Mouse (Mus musculus): Measurements from ENCODE around the gene Sox6.
A peak's percentile ranks its signal among the peaks of the same experiment; 100 is the strongest.
"Not testable (repeated sequence)": the region's sequence is repeated elsewhere in the genome, so short reads cannot be mapped to it uniquely, and the experiment has no call there.

Gene Sox6

GRCm38 (mm10) chr7:116038511-116038910 lies at the start of gene Sox6:
Gene Sox6 (minus strand): TSS chr7:116038796.
- DNase-seq (ENCODE audit: low spot score in 2 of 2), result no peak

DNA sequence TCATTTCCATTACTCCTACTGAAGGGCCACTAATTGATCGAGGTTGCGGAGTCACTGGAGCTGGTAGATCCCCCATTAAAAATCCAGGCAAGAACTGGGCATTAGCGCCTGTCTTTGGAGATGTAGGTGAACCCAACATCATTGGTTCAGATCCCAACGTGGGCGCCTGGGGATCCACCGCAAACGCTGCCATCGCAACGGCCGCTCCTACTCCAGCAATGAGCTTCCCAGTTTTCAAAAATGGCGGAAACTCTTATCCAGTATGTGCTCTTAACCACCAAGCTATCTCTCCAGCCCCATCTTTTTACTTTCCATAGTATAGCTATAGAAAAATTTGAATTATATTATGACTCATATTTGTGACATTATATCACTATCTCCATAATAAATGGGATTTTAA lies 45.8 kb upstream of the Sox6 start, which contains the start of gene Gm4353:
Gene Gm4353, minus strand, starts transcription at position 270 of the 400 bp plus-strand sequence.
- not testable (repeated sequence) for DNase-seq (ENCODE audit: low spot score in 2 of 2)

DNA sequence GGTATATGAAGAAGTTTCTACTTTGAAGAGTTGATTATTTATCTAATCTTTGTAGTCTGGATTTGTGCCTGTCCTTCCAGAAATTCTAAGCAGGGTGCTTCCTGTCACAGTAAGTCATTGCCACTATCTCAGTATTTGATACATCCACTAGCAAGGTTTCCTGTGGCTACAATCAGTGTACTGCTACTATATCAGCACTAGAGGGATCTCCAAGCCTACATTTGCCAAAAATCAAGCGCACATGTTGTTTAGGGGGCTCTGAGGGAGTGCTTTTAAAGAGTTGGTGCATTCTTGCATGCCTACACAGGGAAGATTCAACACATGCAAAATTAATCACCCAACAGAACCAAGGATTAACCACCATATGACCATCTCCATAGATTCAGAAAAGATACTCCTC lies 22.1 kb upstream of the Sox6 start:
- no peak for DNase-seq (ENCODE audit: low spot score in 2 of 2)

- DNase-seq (ENCODE audit: low spot score in 2 of 2), result no peak
These were observed 1.9 kb upstream of the Sox6 start for GRCm38 (mm10) chr7:116040470-116041019.

GRCm38 (mm10) chr7:116039538-116040466 lies 1.2 kb upstream of the Sox6 start:
- DNase-seq (ENCODE audit: low spot score in 2 of 2), result peak; percentile 70 to 83

DNA sequence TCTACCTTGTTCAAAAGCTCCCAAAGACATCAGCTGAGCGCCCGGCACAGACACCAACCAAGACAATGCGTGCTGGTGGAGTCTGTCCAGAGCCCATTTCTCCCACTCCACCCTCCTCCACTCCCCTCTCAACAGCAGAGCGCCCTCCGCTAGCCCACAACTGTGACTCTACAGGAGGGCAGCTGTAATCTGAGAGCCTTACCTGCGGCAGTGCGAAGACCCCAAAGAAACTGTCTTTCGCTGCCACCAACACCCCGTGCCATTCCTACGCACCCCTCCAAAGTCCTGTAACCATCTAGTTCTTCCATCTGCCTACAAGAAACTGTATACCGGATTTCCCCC lies 571 bp upstream of the Sox6 start, which contains the start of gene 1110004F10Rik:
Gene 1110004F10Rik, plus strand, starts transcription at position 202 of the 342 bp plus-strand sequence.
- no peak for DNase-seq (ENCODE audit: low spot score in 2 of 2)

DNA sequence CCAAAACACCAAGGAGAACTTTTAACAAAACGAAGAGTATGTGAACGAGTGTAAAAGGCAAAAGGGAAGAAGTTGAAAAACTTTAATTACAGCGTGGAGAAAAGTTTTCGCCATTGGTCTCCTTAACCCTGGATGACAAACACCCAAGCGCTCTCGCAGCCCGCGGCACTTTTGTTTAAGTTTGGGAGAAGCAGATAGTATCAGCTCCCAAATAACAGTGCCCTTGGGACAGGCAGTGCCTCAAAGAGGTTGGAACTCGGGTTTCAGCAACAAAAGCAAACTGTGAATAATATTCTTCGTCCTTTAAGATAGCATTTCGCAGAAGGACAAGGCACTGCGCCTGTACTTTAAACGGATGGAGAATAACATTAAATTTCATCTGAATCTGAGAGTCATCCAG lies 572 bp downstream of the Sox6 start:
- no peak for DNase-seq (ENCODE audit: low spot score in 2 of 2)

DNA sequence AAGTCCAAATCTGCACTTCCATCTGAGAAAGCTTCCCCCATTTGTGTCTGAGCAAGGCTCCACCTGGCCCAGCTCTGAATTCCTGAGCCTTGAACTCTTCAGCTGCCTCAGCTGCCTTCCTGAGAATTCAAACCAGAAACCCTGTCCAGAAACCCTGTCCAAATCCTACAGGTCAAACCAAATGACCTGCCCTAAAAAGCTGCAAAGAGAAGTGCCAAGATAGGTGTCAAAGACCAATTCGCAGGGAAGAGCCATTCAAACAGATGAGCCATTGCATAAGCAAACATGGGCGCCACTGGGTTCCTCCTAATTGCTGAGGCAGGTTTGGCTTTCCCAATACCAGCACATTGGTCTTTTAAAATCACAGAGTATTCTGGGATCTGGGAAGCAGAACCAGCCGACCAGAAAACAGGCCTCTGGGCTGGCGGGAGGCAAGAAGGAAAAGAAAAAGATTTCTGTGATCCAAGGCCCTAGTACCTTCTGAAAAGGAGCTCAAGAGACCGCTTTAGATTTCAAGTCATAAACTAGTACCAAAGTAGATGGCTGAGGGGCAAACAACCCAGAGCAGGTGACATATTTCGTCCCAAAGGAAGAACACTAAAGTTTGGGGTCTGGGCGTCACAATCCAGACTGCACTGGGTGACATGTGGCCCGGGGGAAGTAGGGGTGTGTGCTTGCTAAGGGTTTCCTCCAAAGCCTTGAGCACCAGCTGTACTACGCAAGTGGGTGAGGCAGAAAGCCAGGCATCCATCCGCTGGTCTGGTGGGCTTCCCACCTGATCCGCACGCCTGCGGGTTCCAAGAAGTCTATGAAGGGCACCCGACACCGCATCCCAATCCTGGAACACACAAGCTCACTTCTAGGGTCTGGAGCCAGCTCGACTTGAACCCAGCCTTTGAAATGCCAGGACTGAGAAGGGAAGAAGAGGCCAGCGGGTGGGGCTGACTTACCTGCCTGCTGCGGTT lies 1.7 kb downstream of the Sox6 start:
- DNase-seq (ENCODE audit: low spot score in 2 of 2), result no peak

GRCm38 (mm10) chr7:116035504-116035903 lies 3.1 kb downstream of the Sox6 start:
- no peak for DNase-seq (ENCODE audit: low spot score in 2 of 2)

- DNase-seq (ENCODE audit: low spot score in 2 of 2), result peak; percentile 22 to 39
These were observed 4.3 kb downstream of the Sox6 start for GRCm38 (mm10) chr7:116034282-116034758.

DNA sequence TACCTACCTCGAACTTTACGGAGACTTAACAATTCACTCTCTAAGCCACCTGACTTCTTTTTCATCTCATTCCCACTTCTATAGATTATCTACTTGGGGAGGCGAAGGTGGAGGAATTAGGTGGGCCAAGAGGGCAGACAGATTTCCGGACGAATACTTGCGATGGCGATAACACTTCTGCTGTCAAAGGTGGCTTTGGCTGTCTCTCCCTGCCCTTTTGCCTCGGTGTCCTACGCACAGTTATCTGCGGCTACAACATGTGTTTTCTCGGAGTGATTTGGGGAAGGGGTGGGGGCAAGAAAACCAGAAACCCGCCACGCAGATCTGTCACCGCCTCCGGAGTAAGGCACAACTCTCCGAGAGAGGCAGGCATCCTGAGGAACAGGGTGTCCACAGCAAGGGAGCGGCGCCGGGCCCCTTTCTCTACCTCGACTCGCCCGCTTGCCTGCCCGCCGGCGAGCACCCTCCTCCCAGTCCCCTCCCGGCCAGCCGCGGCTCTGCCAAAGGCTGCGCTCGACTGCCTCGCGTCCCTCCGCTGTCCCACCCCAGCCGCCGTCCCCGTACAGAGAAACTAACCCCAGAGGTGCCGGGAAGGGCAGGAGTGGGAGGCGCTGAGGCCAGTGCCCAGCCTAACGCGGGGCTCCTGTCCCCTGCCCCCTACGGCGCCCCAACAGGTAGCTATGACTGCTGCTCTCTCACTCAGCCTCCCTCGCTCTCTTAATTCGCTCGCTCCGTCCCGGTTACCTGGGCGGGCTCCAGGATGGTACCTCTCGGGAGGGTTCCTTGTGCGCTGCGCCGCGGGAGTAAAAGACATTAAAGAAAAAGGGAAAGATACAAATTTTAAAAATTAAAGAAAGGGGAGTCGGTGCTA lies 5.0 kb downstream of the Sox6 start:
- peak; percentile 32 to 52 for DNase-seq (ENCODE audit: low spot score in 2 of 2)

DNA sequence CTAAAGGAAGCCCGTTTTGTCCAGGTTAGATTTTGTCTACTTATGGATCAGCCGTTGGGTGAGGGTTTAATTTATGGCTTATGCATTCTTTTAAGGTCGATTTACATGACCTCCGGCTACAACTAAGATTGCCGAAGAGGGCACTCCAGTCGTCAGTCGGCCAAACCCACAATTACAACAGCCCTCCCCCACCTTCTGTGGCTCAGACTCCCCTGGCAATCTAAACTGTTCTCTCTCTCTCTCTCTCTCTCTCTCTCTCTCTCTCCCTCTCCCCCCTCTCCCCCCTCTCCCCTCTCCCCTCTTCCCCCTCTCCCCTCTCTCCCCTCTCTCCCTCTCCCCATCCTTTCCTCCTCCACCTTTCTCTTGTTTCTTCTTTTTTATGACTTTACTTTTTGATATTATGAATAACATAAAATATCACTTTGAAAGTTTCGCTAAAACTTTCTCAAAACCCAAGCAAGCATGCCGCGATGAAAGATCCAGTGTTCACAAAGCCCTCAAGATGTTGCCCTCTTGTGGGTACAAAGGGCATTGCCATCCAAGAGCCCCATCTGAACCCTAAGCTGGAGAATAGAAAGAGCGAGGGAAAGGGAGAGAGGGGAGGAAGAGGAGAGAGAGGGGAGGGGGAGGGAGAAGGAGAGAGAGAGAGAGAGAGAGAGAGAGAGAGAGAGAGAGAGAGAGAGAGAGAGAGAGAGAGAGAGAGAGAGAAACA lies 5.8 kb downstream of the Sox6 start:
- DNase-seq (ENCODE audit: low spot score in 2 of 2), result peak; percentile 46 to 73

DNA sequence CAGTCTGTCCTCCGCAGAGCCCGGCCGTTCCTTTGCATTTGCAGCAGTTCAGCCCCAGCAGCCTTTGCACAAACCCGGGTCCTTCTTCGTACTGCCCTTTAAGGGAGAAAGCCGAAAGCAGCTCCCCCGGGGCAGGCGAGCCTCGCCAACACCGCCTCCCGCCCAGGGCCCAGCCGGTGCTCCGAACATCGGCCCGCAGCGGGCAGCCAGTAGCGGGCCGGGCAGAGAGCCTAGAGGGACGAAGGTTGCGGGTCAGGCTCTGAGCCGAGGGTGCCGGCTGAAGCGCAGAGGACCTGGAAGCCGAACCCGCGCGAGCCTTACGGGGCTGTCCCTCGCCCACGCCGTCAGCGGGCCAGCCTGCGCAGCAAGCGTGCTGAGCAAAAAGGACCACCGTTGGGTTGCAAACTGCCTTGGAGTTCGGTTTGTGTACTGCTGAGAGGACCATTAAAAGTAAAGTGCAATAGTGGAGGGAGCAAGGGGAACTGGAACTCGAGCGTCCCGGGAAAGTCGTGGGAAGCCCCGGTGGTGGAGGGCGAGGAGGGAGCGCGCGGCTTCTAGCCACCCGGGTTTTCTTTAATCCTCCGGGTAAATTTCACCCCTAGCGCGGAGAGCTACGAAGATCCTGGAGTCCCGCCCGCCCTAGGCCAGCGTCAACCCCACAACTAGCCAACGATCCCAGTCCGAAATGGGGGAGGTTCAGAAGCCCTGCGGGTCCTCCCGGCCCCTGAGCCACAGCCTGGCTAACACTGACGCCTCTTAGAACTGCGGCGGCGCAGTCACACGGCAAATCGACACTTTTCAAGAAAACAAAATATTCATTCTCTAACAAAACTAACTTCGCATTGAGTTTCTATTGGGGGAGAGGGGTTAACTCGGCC lies 6.6 kb downstream of the Sox6 start:
- DNase-seq (ENCODE audit: low spot score in 2 of 2), result peak; percentile 9 to 29

DNA sequence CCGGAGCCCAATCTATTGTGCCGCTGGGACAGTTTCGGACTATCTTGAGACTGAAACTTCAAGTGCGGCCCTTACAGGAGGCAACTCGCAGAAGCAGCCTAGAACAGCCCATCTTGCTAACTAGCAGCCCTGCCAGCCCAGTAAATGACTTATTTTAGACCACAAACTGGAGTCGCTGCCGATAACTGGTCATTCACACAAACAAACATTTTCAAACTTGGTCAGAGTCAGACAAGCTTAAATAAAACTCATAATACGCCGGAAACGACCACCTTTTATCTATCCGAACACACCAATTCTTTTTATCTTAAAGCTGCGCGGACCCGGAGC lies 7.2 kb downstream of the Sox6 start:
- no peak for DNase-seq (ENCODE audit: low spot score in 2 of 2)

GRCm38 (mm10) chr7:116030597-116031387 lies 7.8 kb downstream of the Sox6 start:
- no peak for DNase-seq (ENCODE audit: low spot score in 2 of 2)

GRCm38 (mm10) chr7:116029991-116030390 lies 8.6 kb downstream of the Sox6 start:
- no peak for DNase-seq (ENCODE audit: low spot score in 2 of 2)

DNA sequence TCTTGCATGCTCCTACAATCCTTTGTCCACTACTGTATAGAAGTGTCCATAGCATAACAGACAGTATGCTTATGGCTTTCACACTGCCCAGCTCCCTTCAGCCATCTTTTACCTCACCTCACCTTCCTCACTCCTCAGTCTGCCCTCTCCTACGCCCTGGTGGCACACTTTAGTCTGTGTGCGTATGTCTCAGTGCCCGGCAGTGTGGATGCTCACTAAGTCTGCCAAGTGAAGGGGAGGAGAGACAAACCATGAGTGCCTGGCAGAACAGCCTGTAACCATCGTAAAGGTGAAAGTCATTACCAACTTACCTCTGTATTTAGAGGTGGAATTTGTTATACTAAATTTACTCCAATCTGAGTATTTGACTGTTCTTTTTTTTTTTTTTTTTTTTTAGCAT lies 35.9 kb downstream of the Sox6 start:
- no peak for DNase-seq (ENCODE audit: low spot score in 2 of 2)

- no peak for DNase-seq (ENCODE audit: low spot score in 2 of 2)
These were observed 50.4 kb downstream of the Sox6 start for GRCm38 (mm10) chr7:115988109-115988779.
